Mouse (Mus musculus) hindbrain, embryonic 12.5 days (tissue): ENCODE measurements around the gene Herpud2. TPM values are rescaled to one million over a fixed set of nuclear protein-coding genes. Genes with fewer than 3 reads are reported as not detected.
"Not testable (repeated sequence)": the region's sequence is repeated elsewhere in the genome, so short reads cannot be mapped to it uniquely, and the experiment has no call there.

Experiments used
- ATAC-seq: fragments of 200-750 bp; cut with Nextera tagmentation; 2 replicates; pipeline ENCODE4 v1.8.0; 2017; ENCODE audit warnings: moderate TSS enrichment; ENCODE audit not compliant: low FRiP score
- H3K27ac ChIP-seq: fragments of 300-500 bp; sonication (generic); 2 replicates; pipeline ENCODE4 v1.5.1; 2016; ENCODE audit warnings: mild to moderate bottlenecking
- H3K27me3 ChIP-seq: fragments of 300-500 bp; sonication (generic); 2 replicates; pipeline ENCODE4 v1.6.1; 2016; ENCODE audit warnings: mild to moderate bottlenecking
- H3K36me3 ChIP-seq: fragments of 300-500 bp; sonication (generic); 2 replicates; pipeline ENCODE4 v1.6.1; 2016; ENCODE audit warnings: mild to moderate bottlenecking
- H3K4me1 ChIP-seq: fragments of 300-500 bp; sonication (generic); 2 replicates; pipeline ENCODE4 v1.6.1; 2016
- H3K4me2 ChIP-seq: fragments of 300-500 bp; sonication (generic); replicated peaks from 2 replicates; pipeline ENCODE4 v1.6.1; 2016; ENCODE audit warnings: mild to moderate bottlenecking
- H3K4me3 ChIP-seq: fragments of 300-500 bp; sonication (generic); 2 replicates; pipeline ENCODE4 v1.5.1; 2016; ENCODE audit warnings: mild to moderate bottlenecking
- H3K9ac ChIP-seq: fragments of 300-500 bp; sonication (generic); 2 replicates; pipeline ENCODE4 v1.6.1; 2016; ENCODE audit warnings: mild to moderate bottlenecking, moderate library complexity
- H3K9me3 ChIP-seq: fragments of 300-500 bp; sonication (generic); replicated peaks from 2 replicates; pipeline ENCODE4 v1.6.1; 2016; ENCODE audit warnings: mild to moderate bottlenecking
- WGBS: fragments of 180-500 bp; shearing (Covaris S2); methylation state at CpG from one replicate; pipeline ENCODE4 v1.1.7; 2016; 5-methylcytosine and 5-hydroxymethylcytosine counted together
- polyA plus RNA-seq: library from polyadenylated mRNA; unstranded; fragments of >200 nt; fragmentation: Nextera tagmentation; extraction: Ambion mirVana; gene quantifications from 2 replicates; pipeline ENCODE4 v1.2.1, GENCODE M21; 2016

Herpud2 gene
- polyA plus RNA-seq, 1 experiment from 2014 or later, result 43.3 TPM

DNA sequence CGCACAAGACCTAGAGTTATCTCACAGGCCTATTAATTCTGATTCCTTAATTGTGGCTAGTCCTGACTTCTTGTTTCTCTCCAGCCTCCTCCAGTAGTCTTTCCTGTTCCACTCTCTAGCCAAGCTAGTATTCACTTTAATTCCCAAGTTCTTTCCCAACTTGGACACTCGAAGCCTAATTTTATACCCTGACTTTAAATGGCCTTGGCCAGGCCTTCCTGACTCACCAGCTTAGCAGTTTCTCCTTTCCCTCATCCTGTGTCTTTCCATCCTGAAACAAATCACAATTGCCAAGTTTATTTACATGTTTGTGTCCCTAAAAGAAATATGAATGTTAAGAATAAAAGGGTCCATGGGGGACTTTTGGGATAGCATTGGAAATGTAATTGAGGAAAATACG lies 9.6 kb downstream of the Herpud2 start:
- 96% methylated on average over 3 of the region's 3 CpGs for WGBS
- no peaks in the 10 kb centered on the region for H3K27me3 ChIP-seq
- no peak for ATAC-seq

DNA sequence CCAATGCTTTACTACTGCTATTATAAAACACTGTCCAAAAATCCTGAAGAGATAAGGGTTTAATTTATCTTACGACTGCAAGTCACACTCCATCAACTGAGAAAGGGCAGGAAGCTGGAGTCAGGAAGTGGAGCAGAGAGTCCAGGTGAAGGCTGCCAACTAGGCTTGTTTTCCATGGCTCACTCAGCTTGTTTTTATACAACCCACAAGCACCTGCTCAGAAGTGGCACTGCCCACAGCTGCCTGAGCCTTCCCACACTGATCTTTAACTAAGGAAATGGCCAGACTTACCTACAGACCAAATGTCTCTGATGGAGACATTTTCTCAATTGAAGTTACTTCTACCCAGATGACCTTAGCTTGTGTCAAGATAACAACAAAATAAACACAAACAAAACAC lies 11.3 kb downstream of the Herpud2 start:
- no peak for ATAC-seq
- Histone ChIP-seq H3K9me3 (no peaks in the 10 kb centered on the region), H3K4me1 (no peaks in the 10 kb centered on the region), H3K9ac (no peak overlapping the region), H3K27me3 (no peaks in the 10 kb centered on the region), H3K27ac (no peak overlapping the region), H3K4me3 (no peak overlapping the region), H3K4me2 (no peak overlapping the region), H3K36me3 (no peaks in the 10 kb centered on the region)
- 86% methylated on average over 1 of the region's 1 CpGs for WGBS

More for the DNA sequence above, 9.6 kb downstream of the Herpud2 start:
- Histone ChIP-seq H3K4me2 (no peak overlapping the region), H3K4me3 (no peak overlapping the region), H3K27ac (no peak overlapping the region), H3K9me3 (no peaks in the 10 kb centered on the region), H3K9ac (no peak overlapping the region), H3K4me1 (0 out of 2 replicates have a peak, but pooled peaks cover 2% of the 10 kb centered on the region), H3K36me3 (no peaks in the 10 kb centered on the region)

DNA sequence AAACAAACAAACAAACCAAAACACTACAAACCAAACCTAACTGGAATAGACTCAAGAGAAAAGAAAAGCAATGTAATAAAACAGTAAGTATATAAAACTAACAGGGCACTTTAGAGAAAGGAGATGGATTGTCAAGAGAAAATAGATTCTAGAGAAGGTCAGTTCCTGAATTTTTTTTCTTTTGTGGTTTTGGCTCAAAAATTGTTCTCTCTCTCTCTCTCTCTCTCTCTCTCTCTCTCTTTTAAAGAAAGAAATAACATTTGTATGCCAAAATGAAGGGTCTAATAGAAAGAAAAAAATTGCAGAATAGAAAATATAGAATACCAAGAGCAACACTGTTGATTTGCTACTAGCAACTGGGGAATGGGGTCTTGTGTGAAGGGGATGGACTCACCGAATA lies 12.7 kb downstream of the Herpud2 start:
- Histone ChIP-seq H3K4me1 (no peaks in the 10 kb centered on the region), H3K9ac (no peak overlapping the region), H3K9me3 (no peaks in the 10 kb centered on the region), H3K36me3 (no peaks in the 10 kb centered on the region), H3K27ac (no peak overlapping the region), H3K27me3 (no peaks in the 10 kb centered on the region), H3K4me3 (no peak overlapping the region), H3K4me2 (no peak overlapping the region)
- ATAC-seq, result no peak
- WGBS, result 90% methylated on average over 1 of the region's 1 CpGs

DNA sequence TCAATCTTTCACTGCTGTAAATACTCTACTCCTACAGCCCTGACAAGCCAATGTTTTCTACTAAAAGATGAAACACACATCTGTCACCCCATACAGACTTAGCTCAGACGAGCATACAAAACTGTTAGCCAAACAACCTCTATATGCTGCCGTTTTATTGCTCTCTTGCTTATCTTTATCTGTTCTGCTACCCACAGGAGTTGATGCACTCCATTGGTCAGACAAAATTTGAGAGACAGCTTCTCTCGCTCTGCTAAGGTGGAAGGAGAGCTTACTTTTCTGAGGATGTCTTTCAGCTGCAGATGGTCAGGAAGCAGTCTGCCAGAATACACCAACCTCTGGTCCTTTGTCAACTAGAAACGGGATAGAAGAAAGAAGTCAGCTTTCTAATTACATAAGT lies 18.7 kb downstream of the Herpud2 start:
- no peak for ATAC-seq
- no peak overlapping the region for H3K4me3 ChIP-seq
- no peak overlapping the region for H3K4me2 ChIP-seq
- no peaks in the 10 kb centered on the region for H3K27me3 ChIP-seq
- H3K4me1 ChIP-seq, result no peaks in the 10 kb centered on the region
- no peak overlapping the region for H3K9ac ChIP-seq
- 84% methylated on average over 4 of the region's 4 CpGs for WGBS
- no peak overlapping the region for H3K27ac ChIP-seq
- no peaks in the 10 kb centered on the region for H3K9me3 ChIP-seq
- 0 out of 2 replicates have a peak, but pooled peaks cover 6% of the 10 kb centered on the region for H3K36me3 ChIP-seq

DNA sequence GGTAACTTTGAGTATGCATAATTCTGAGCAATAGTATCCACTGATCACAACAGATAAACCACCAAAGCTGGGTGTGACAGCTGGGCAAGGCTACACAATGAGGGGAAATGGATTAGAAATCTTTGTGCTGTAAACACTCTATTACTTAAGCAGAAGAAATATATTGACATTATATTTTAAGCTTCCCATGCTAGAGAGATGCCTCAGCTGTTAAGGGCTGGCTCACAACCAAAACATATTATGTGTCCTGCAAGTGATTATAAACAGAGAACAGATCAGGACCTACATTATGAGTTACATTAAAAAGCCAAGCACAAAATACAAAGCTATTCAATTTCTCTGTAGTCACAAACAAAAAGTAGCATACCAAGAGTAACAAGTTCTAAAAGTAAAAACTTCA lies 19.4 kb downstream of the Herpud2 start:
- Histone ChIP-seq H3K4me2 (no peak overlapping the region), H3K27me3 (no peaks in the 10 kb centered on the region), H3K9ac (no peak overlapping the region)

DNA sequence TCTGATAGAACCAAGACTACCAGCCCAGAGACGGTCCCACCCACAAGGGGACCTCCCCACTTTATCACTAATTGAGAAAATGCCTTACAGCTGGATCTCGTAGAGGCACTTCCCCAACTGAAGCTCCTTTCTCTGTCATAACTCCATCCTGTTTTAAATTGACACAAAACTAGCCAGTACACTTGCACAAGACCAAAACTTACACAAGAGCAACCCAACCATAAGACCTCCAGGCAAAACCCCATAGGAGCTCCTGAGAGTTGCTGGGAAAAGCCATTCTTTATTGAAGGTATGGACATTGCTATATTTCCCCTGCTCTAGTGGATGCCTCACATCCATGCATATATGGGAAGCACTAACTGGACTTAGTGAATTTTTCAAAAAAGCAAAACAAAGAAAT lies 27.6 kb downstream of the Herpud2 start:
- H3K4me1 ChIP-seq, result no peaks in the 10 kb centered on the region

More for the DNA sequence above, 19.4 kb downstream of the Herpud2 start:
- Histone ChIP-seq H3K4me3 (no peak overlapping the region), H3K4me1 (no peaks in the 10 kb centered on the region), H3K36me3 (0 out of 2 replicates have a peak, but pooled peaks cover 6% of the 10 kb centered on the region), H3K27ac (no peak overlapping the region), H3K9me3 (no peaks in the 10 kb centered on the region)
- ATAC-seq, result no peak

DNA sequence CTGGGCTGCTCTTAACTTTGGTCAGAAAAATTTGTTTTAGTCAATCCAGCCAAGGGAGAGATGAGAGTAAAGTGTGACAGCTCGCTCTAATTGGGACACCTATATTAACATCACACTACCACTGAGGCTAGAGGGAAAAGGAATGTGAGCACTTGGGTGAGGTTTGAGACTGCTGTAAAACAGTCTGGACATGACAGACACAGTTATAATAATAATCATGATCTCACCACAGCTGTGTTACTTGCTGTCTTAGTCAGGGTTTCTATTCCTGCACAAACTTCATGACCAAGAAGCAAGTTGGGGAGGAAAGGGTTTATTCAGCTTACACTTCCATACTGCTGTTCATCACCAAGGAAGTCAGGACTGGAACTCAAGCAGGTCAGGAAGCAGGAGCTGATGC lies 28.0 kb downstream of the Herpud2 start:
- not testable (repeated sequence) for H3K4me1 ChIP-seq, H3K27me3 ChIP-seq, H3K9ac ChIP-seq, H3K9me3 ChIP-seq, H3K4me2 ChIP-seq, H3K4me3 ChIP-seq, H3K27ac ChIP-seq, ATAC-seq
- WGBS, result 97% methylated on average over 1 of the region's 1 CpGs
- H3K36me3 ChIP-seq, result peaks cover 38% of the 10 kb centered on the region

More for the DNA sequence above, 27.6 kb downstream of the Herpud2 start:
- Histone ChIP-seq H3K9ac (no peak overlapping the region), H3K27me3 (no peaks in the 10 kb centered on the region), H3K9me3 (no peaks in the 10 kb centered on the region), H3K27ac (no peak overlapping the region), H3K36me3 (peaks cover 34% of the 10 kb centered on the region), H3K4me3 (no peak overlapping the region), H3K4me2 (no peak overlapping the region)
- 92% methylated on average over 2 of the region's 2 CpGs for WGBS
- no peak for ATAC-seq

DNA sequence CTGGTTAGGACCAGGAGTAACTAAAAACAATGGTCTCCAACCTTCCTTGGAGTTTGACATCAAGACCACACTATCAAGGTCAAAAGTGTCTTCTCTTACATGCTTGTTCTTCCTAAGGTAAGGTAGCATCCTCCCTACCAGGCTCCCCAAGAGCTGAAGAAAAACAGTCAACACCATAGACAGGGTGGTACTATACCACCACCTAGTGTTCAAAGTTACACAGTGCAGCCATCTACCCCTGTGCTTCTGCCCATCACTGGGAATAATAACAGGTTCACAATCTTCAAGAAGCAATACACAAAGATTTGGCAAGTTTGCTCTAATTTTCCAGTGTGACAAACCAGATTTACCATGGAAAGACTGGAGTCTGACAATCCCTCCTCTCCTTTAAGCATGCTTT lies 47.0 kb downstream of the Herpud2 start:
- H3K36me3 ChIP-seq, result peaks cover 32% of the 10 kb centered on the region
- H3K9ac ChIP-seq, result no peak overlapping the region
- H3K4me3 ChIP-seq, result no peak overlapping the region
- peak; percentile 54 for ATAC-seq
- H3K4me2 ChIP-seq, result no peak overlapping the region
- H3K4me1 ChIP-seq, result no peaks in the 10 kb centered on the region
- no peaks in the 10 kb centered on the region for H3K27me3 ChIP-seq
- no peak overlapping the region for H3K27ac ChIP-seq
- H3K9me3 ChIP-seq, result 0 out of 2 replicates have a peak, but pooled peaks cover 6% of the 10 kb centered on the region

DNA sequence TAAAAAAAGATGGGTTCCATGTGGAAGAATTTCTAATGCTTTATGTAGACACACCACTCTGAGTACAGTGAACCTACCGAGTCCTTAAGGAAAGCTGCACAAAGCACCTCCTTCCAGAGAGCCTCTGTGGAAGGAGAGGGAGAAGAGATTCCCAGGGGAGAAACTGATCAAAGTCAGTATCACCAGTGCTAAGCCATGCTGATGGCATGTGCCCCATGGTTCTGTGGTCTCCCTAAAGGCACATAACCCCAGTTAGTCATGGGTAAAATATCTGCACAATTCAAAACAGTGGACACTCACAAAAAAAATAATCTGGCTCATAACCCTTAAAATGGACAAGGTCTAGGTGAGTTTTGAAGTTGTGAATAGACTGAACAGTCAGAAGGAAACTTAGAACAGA lies 48.7 kb downstream of the Herpud2 start:
- Histone ChIP-seq H3K4me3 (no peak overlapping the region), H3K27ac (no peak overlapping the region), H3K27me3 (no peaks in the 10 kb centered on the region), H3K9me3 (0 out of 2 replicates have a peak, but pooled peaks cover 6% of the 10 kb centered on the region), H3K9ac (no peak overlapping the region), H3K4me2 (no peak overlapping the region), H3K4me1 (no peaks in the 10 kb centered on the region), H3K36me3 (peaks cover 25% of the 10 kb centered on the region)
- 90% methylated on average over 1 of the region's 1 CpGs for WGBS
- ATAC-seq, result no peak

DNA sequence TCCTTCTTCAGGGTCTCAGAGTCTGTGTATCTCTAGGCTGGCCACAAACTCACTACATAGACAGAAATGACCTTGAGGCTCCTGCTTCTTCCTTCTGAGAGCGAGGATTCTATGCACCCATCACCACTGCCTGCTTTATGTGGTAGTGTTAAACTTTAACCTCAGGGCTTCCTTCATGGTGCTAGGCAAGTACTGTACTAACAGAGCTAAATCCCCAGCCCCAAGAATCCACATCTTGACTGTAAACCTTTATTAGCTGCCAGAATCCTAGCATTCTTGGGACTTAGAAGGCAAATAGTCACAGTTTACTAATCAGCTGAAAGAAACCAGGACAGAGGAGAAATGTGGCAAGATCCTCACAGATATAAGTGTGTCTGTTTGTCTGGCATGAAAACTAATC lies 60.8 kb downstream of the Herpud2 start:
- WGBS, result 74% methylated on average over 1 of the region's 1 CpGs
- no peaks in the 10 kb centered on the region for H3K36me3 ChIP-seq

DNA sequence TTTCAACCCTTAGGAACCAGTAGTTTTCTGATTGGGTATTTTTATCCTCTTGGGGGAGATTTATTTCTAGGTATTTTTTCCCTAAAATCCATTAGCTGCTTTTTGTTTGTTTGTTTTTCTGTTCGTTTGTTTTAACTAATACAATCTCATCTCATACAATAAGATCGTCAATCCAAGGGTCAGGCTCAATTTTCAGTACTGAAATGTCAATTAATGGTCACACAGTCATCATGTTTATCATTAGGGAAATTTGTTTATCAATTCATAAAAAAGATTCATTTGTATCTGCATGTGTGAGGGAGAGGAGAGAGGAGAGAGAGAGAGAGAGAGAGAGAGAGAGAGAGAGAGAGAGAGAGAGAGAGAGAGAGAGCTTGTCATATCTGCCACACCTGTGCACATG lies 62.5 kb downstream of the Herpud2 start, which contains the start of gene Gm10181:
Gene Gm10181, plus strand, starts transcription at position 301 of the 400 bp plus-strand sequence.
- H3K36me3 ChIP-seq, result no peaks in the 10 kb centered on the region
- no peak for ATAC-seq
- no peak within 1 kb of the TSS for H3K27ac ChIP-seq
- H3K4me1 ChIP-seq, result no peaks in the 10 kb centered on the region
- no peaks in the 10 kb centered on the region for H3K27me3 ChIP-seq
- H3K4me2 ChIP-seq, result no peak within 1 kb of the TSS
- no peak within 1 kb of the TSS for H3K9ac ChIP-seq
- no peak within 1 kb of the TSS for H3K4me3 ChIP-seq
- H3K9me3 ChIP-seq, result no peaks in the 10 kb centered on the region
- WGBS, result 81% methylated on average over 2 of the region's 2 CpGs

More for the DNA sequence above, 60.8 kb downstream of the Herpud2 start:
- no peak overlapping the region for H3K4me3 ChIP-seq
- H3K4me1 ChIP-seq, result no peaks in the 10 kb centered on the region
- H3K4me2 ChIP-seq, result no peak overlapping the region
- ATAC-seq, result no peak
- no peaks in the 10 kb centered on the region for H3K9me3 ChIP-seq
- no peaks in the 10 kb centered on the region for H3K27me3 ChIP-seq
- no peak overlapping the region for H3K27ac ChIP-seq
- H3K9ac ChIP-seq, result no peak overlapping the region

DNA sequence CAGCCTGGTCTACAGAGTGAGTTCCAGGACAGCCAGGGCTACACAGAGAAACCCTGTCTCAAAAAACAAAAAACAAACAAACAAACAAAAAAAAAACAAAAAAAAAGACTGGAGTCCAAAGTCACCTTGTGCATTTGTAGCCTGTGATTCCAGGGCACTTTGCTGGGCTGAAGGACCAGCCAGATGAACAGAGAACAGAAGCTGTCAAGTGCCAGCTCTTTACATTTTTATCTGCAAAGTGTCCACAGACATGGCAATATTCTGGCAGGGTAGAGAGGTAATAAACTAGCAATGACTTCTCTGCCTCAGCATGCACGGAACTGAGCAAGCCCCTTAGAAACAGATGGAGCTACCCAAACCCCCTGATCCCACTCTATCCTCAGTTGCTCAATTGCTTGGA lies 75.1 kb downstream of the Herpud2 start:
- Histone ChIP-seq H3K4me1 (no peaks in the 10 kb centered on the region), H3K9ac (no peak overlapping the region), H3K36me3 (no peaks in the 10 kb centered on the region), H3K27ac (no peak overlapping the region), H3K27me3 (no peaks in the 10 kb centered on the region), H3K9me3 (no peaks in the 10 kb centered on the region), H3K4me3 (no peak overlapping the region), H3K4me2 (no peak overlapping the region)
- 73% methylated on average over 1 of the region's 1 CpGs for WGBS
- ATAC-seq, result no peak

DNA sequence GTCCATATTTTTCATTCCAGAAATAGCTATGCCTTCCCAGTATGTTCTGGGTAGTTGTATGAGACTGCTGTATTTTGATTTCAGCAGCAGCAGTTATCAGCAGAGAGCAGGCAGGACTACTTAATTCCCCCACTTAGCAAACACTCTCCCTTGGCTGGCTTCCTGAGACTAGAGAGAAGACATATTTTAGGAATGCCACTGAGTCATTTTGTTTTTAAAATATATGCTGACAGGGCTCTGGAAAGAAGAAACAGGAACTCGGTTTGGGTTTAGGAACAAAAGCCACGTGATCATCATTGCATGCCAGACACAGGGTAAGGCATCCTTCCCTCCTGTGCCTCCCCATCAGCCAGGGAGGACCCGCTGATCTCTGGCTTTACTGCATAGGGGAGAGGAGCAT lies 75.6 kb downstream of the Herpud2 start:
- WGBS, result 65% methylated on average over 3 of the region's 3 CpGs
- no peaks in the 10 kb centered on the region for H3K27me3 ChIP-seq
- H3K9ac ChIP-seq, result no peak overlapping the region
- ATAC-seq, result no peak
- no peaks in the 10 kb centered on the region for H3K36me3 ChIP-seq
- H3K4me3 ChIP-seq, result no peak overlapping the region
- no peaks in the 10 kb centered on the region for H3K9me3 ChIP-seq
- no peaks in the 10 kb centered on the region for H3K4me1 ChIP-seq
- H3K4me2 ChIP-seq, result no peak overlapping the region
- no peak overlapping the region for H3K27ac ChIP-seq
